Mouse (Mus musculus): ENCODE measurements around the gene 4921536K21Rik.
"Not testable (repeated sequence)": the region's sequence is repeated elsewhere in the genome, so short reads cannot be mapped to it uniquely, and the experiment has no call there.

4921536K21Rik gene

GRCm38 (mm10) chr11:3911440-3911839 lies 16.5 kb upstream of the 4921536K21Rik start:
- not testable (repeated sequence) for DNase-seq (ENCODE audit: extremely low read depth, low read depth)

DNA sequence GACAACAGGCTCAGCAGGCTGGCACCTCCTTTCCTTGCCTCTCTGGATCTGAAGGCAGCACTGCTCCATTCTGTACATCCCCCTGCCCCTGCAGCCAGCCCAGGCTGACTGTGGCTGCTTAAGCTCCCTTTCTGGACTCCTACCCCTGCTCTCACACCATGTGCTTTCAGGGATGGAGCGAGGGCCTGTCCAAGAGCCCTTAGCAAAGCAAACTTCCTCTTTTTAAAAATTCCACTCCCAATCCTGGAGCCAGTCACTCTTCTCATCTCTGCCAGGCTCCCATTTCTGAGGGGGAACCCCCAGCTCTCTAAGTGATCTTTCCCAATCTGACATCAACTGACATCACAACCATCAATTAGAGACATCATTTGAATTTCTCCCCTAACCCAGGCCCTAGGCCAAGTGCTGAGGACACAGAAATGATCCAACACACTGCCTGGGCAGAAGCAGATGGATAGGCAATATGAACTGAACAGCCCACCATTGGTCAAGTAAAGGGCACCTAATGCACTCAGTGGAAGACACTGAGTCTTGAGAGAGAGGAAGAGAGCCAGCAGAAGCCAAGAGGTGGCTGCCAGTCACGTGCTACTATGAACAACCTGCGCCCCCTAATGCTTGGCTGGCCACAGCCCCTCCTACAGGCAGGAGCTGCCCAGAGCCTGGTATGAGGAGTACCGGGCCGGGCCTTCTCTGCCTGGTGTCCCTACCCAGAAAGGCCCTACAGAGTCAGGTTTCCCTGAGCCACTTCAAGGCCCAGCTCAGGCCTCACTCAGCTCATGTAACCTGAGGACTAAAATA lies 15.8 kb upstream of the 4921536K21Rik start:
- DNase-seq (ENCODE audit: extremely low read depth, low read depth): peak; percentile 42

- no peak for DNase-seq (ENCODE audit: extremely low read depth, low read depth)
These were observed 14.3 kb upstream of the 4921536K21Rik start for GRCm38 (mm10) chr11:3909236-3909635.

GRCm38 (mm10) chr11:3905446-3905845 lies 10.5 kb upstream of the 4921536K21Rik start:
- DNase-seq (ENCODE audit: extremely low read depth, low read depth): no peak

- DNase-seq (ENCODE audit: extremely low read depth, low read depth): no peak
These were observed 9.8 kb upstream of the 4921536K21Rik start for GRCm38 (mm10) chr11:3904673-3905072.

- DNase-seq (ENCODE audit: extremely low read depth, low read depth): no peak
These were observed 8.1 kb upstream of the 4921536K21Rik start for GRCm38 (mm10) chr11:3903046-3903445.

DNA sequence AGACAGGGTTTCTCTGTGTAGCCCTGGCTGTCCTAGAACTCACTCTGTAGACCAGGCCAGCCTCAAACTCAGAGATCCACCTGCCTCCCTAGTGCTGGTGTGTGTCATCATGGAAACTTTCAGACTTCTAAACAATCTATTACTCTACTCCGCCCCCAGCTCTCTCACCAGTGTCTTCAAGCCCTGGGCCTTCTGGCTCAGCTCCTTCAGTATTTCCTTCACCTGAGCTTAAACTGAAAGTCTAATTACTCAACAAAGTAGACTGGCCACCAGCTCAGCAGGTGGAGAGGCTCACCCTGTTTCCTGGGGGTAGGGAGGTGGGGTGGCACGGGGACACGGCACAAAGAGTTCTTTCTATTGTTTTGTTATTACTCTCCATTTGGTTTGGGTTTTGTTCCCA lies 7.6 kb upstream of the 4921536K21Rik start:
- no peak for DNase-seq (ENCODE audit: extremely low read depth, low read depth)

DNA sequence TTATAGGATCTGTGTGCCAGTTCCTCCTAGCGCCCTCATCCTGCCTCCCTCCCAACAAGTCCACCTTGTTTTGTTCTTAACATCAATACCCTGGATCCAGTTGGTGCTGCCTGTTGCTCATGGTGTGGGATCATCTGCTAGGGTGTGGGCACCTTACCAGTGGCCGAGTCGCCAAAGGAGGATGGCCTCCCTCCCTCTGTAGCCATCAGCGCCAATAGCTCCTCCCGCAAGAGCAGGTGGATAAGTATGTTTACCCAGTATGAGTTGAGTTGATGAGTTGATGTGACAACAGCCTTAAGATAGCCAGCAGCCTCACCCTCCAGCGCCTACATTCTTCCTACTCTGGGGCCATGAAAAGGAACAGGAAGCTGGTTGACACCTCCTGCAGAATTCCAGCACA lies 5.4 kb upstream of the 4921536K21Rik start:
- DNase-seq (ENCODE audit: extremely low read depth, low read depth): no peak

GRCm38 (mm10) chr11:3895933-3896332 lies 1.0 kb upstream of the 4921536K21Rik start:
- no peak for DNase-seq (ENCODE audit: extremely low read depth, low read depth)

DNA sequence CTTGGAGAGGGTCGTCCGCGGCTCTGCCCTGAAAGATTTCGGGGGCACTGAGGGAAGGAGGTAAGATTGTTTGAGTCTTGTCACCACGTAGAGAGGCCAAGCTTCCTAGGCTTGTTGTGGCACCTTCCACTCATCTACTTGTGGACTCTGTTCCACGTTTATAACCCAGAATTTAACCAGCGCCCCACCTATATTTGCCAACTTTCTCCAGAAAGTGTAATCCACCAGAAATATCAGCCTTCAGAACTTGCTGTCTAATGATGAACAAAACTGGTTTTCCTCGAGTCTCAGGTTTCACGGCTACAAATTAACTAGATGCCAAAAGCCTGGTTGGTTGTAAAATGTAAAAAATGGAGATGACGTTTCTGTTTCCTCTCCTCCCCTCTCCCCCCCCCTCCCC lies 560 bp upstream of the 4921536K21Rik start:
- no peak for DNase-seq (ENCODE audit: extremely low read depth, low read depth)

DNA sequence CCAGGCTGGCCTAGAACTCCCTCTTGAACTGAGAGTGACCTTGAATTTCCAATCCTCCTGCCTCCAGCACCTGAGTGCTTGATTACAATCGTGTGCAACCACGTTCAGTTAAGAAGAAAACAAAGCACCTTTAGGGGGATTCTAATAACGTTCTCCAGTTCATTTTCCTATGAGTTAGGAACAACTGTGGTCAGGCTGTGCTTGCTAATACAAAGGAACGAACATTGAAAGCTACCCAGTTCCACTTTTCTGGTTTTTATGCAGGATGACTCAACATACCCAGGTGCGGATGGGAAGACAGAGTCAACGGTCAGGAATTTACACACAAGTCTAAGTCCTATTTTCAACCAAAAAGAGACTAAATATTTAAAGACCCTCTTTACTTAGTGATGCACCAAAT lies 928 bp downstream of the 4921536K21Rik start:
- DNase-seq (ENCODE audit: extremely low read depth, low read depth): no peak

GRCm38 (mm10) chr11:3887331-3887730 lies 7.6 kb downstream of the 4921536K21Rik start:
- no peak for DNase-seq (ENCODE audit: extremely low read depth, low read depth)

GRCm38 (mm10) chr11:3883711-3884110 lies 11.2 kb downstream of the 4921536K21Rik start:
- DNase-seq (ENCODE audit: extremely low read depth, low read depth): no peak

DNA sequence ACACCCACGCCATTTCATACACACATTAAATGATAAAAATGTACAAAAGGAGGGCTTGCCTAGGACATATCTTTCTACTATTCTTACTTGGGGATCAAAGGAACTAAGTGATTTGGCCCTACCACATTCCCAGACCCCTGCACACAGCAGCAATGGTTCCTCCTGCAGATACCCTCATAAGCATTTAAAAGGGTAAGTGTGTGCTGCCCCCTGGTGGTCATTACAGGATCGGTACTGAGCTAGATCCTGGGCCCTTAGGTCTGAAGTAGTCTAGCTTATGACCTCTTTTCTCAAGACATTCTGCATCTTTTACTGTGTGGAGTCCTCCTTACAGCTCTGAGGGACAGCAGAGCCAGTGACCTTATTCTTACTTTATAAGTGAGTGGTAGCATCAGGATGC lies 15.1 kb downstream of the 4921536K21Rik start:
- DNase-seq (ENCODE audit: extremely low read depth, low read depth): peak; percentile 42

DNA sequence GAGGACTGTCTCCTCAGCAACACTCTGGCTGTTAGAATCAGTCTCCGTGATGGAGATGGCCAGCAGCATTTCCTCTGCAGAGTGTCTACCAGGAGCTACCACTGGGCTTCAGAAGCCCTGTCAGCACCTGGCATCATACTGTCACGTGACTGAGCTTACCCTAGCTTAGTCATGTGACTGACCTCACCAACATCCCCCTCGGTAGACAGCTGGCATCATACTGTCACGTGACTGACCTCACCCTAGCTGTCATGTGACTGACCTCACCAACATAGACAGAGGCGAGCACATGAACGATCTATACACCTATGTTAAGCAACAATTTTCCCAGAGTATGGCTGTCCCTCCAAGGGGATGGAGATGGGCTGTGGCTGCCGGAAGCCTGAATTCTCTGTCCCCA lies 16.2 kb downstream of the 4921536K21Rik start:
- no peak for DNase-seq (ENCODE audit: extremely low read depth, low read depth)

DNA sequence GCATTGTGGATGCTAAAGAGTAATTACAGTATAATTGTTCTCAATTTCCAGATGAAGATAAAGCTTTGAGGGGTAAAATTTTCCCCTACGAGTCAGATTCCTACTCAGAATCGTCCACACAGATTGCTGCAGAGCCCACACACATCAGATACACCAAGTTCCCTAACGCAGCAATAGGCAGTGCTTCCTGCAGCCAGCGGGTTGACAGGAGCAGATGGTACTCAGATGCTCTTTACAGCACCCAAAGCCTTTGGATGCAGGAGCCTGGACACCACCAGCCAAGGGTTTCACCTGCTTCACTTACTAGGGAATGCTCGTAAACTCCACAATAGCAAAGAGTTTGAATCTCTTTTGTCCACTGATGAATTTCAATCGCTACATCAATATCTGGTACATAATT lies 18.5 kb downstream of the 4921536K21Rik start:
- DNase-seq (ENCODE audit: extremely low read depth, low read depth): no peak

DNA sequence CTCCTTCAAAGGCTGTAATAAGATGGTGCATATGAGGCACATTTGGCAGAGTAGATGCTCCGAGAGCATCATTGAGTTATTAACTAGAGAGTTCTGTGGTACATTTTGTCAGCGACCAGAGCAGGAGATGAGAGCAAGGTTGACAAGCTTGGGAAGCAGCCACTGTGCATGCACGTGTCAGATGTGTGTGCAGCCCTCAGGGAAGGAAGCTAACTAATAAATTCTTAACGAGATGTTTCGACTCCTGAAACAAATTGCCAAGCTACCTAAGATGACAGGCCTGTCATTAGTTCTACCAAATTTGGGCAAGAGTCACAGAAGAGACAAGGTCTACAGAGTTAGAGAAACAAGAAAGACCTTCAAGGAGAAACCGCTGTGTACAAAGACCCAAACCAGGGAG lies 30.6 kb downstream of the 4921536K21Rik start:
- no peak for DNase-seq (ENCODE audit: extremely low read depth, low read depth)

DNA sequence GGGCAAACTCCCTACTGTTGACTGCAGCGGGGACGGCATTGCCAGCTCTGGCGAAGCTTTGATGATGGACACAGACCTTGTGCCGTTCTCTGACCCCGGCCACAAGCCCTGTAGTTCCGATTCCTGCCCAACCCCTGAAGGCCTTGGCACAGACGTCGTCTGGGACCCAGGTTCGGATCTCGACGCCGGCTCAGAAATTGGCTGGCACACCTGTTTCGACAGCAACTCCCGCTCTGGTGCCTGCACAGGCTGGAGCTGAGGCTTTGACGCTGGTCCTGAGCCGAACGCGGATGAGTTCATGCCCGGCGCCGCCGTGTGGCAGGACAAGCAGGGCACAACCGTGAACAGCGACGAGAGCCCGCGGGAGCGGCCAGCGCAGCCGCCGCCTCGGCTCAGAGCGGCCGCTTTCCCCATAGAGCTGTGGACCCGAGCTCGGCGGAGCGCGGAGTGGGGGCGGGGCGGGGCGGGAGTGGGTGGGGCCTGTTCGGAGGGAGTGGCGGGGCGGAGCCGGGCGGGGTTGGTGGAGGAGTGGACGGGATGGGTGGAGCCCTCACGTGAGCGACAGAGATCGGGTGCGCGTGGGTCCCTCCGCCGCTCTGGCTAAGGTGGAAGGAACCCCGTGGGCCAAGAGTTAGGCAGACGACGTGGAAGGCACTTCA lies 31.3 kb downstream of the 4921536K21Rik start, which contains the start of gene Osbp2:
TSS of gene Osbp2 (minus strand) at position 450 of the 659 bp plus-strand sequence.
- no peak for DNase-seq (ENCODE audit: extremely low read depth, low read depth)

DNA sequence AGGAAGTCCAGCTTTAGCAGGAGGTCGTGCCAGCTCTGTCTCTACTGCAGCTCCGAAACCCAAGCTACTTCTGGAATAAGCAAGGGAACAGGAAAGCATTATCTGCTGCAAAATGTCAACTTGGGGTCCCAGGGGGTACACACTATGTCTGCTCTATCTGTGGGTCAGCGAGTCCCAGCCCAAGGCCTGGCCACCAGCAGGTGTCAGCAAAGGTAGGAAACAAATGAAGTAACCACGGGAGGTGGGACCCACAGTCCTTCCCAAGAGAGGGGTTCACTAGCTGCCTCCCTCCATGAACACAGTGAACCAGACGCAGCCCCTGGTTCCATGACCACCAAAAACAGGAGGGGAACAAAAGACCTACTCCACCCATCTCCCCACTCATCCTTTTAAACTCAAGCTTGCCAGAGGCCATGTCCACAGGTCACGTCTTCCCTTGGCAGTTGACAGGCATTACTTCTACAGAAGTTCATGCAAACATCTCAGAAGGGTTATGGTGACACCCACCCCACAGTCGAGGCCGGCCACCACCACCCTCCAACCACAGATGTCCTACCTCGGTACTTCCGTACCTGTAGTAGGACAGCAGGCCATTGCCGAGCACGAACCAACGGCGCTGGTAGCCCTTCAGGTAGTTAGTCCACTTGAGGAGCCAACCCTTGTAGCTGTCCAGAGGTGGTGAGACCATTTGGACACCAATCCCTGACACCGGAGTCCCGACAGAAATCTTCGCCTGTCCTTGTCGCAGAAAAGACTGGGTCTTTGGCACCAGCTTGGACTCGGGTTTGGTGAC lies 32.0 kb downstream of the 4921536K21Rik start:
- DNase-seq (ENCODE audit: extremely low read depth, low read depth): no peak

DNA sequence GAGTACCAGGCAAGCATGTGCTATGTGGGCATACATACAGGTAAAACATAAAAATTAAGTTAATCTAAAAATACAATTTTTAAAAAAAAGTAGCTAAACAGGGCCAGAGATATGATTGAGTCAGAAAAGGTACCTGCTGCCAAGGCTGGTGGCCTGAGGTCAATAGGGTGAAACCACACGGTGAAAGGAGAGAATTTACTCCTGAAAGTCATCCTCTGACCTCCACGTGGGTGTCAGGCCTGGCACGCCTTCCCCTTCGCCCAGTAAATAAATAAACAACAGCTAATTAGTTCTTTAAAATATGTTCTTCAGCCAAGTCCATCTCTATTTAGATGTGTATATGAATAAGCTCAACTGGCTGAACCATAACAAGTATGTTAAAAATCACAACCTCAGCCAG lies 34.5 kb downstream of the 4921536K21Rik start:
- no peak for DNase-seq (ENCODE audit: extremely low read depth, low read depth)

GRCm38 (mm10) chr11:3859778-3860177 lies 35.1 kb downstream of the 4921536K21Rik start:
- no peak for DNase-seq (ENCODE audit: extremely low read depth, low read depth)

DNA sequence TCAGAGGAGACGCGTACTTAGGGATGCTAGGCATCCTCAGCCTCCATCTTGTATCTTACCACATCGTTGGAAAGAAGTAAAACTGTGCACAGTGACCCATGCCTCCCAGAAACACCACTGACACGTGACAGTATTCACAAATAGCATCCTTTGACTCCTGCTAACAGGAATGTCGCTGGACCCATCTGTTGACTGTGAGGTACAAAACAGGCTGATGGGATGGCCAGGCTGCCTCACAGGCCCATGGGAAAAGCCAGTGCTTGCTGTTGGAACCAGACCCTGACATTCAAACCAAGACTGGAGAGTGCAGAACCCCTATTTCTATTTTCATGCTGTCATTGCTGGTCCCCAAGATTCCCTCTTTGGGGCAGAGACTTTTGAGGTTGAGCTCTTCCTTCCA lies 37.0 kb downstream of the 4921536K21Rik start:
- no peak for DNase-seq (ENCODE audit: extremely low read depth, low read depth)
